Mouse (Mus musculus) liver, embryonic 16.5 days (tissue): ENCODE results near the gene Ube2n. TPM values are rescaled to one million over a fixed set of nuclear protein-coding genes. Genes with fewer than 3 reads are reported as not detected.

Experiments
- ATAC-seq: fragments of 200-750 bp; cut with Nextera tagmentation; 2 replicates; pipeline ENCODE4 v1.8.0; 2017; ENCODE audit warnings: low read depth, mild to moderate bottlenecking, moderate number of reproducible peaks, moderate library complexity
- H3K27ac ChIP-seq: fragments of 300-500 bp; sonication (generic); 2 replicates; pipeline ENCODE4 v1.5.1; 2014; ENCODE audit warnings: mild to moderate bottlenecking, low read length
- H3K27me3 ChIP-seq: fragments of 300-500 bp; sonication (generic); 2 replicates; pipeline ENCODE4 v1.6.1; 2014; ENCODE audit warnings: low read depth, low read length, mixed read lengths; ENCODE audit not compliant: control insufficient read depth, insufficient read depth
- H3K36me3 ChIP-seq: fragments of 300-500 bp; sonication (generic); 2 replicates; pipeline ENCODE4 v1.6.1; 2014; ENCODE audit warnings: mild to moderate bottlenecking; ENCODE audit not compliant: control insufficient read depth, insufficient read depth
- H3K4me1 ChIP-seq: fragments of 300-500 bp; sonication (generic); 2 replicates; pipeline ENCODE4 v1.6.1; 2014; ENCODE audit warnings: low read depth, low read length, mixed read lengths; ENCODE audit not compliant: control insufficient read depth
- H3K4me2 ChIP-seq: fragments of 300-500 bp; sonication (generic); 2 replicates; pipeline ENCODE4 v1.6.1; 2014; ENCODE audit warnings: low read depth, low read length, mixed read lengths
- H3K4me3 ChIP-seq: fragments of 300-500 bp; sonication (generic); 2 replicates; pipeline ENCODE4 v1.5.1; 2014; ENCODE audit warnings: low read depth, mild to moderate bottlenecking, low read length
- H3K9ac ChIP-seq: fragments of 300-500 bp; sonication (generic); 2 replicates; pipeline ENCODE4 v1.6.1; 2014; ENCODE audit warnings: low read depth, low read length
- H3K9me3 ChIP-seq: fragments of 300-500 bp; sonication (generic); replicated peaks from 2 replicates; pipeline ENCODE4 v1.6.1; 2016; ENCODE audit warnings: low read length; ENCODE audit not compliant: control insufficient read depth
- WGBS: fragments of 180-500 bp; shearing (Covaris S2); extraction: QIAGEN DNeasy Blood & Tissue Kit; methylation state at CpG from one replicate; pipeline ENCODE4 v1.1.7; 2014; ENCODE audit not compliant: insufficient replicate concordance; 5-methylcytosine and 5-hydroxymethylcytosine counted together
- polyA plus RNA-seq: library from polyadenylated mRNA; unstranded; fragments of >200 nt; fragmentation: Nextera tagmentation; extraction: Ambion mirVana; gene quantifications from 2 replicates; pipeline ENCODE4 v1.2.1, GENCODE M21; 2015

Ube2n gene
- polyA plus RNA-seq, 1 experiment from 2014 or later, result 103 TPM

GRCm38 (mm10) chr10:95559426-95559825 lies 44.5 kb downstream of the Ube2n start:
- H3K4me3 ChIP-seq, result peak overlapping the region; percentile 90; the same call in 1 of the 2 replicates
- peak overlapping the region; percentile 59; the same call in 1 of the 2 replicates for H3K4me2 ChIP-seq
- H3K9me3 ChIP-seq, result no peaks in the 10 kb centered on the region
- no peak overlapping the region for H3K9ac ChIP-seq
- ATAC-seq, result no peak
- H3K4me1 ChIP-seq, result peaks cover 43% of the 10 kb centered on the region
- peaks cover 28% of the 10 kb centered on the region for H3K36me3 ChIP-seq
- H3K27me3 ChIP-seq, result no peaks in the 10 kb centered on the region
- H3K27ac ChIP-seq, result no peak overlapping the region
- WGBS, result 71% methylated on average over 7 of the region's 7 CpGs

GRCm38 (mm10) chr10:95560394-95560983 lies 45.5 kb downstream of the Ube2n start:
- no peaks in the 10 kb centered on the region for H3K27me3 ChIP-seq
- peaks cover 24% of the 10 kb centered on the region for H3K36me3 ChIP-seq
- 84% methylated on average over 9 of the region's 9 CpGs for WGBS
- ATAC-seq, result no peak
- 0 out of 2 replicates have a peak overlapping the region, but pooled peaks have one; percentile 20 for H3K9ac ChIP-seq
- peak overlapping the region; percentile 18; the same call in 1 of the 2 replicates for H3K27ac ChIP-seq
- H3K4me1 ChIP-seq, result peaks cover 51% of the 10 kb centered on the region
- no peaks in the 10 kb centered on the region for H3K9me3 ChIP-seq
- H3K4me2 ChIP-seq, result peak overlapping the region; percentile 59
- H3K4me3 ChIP-seq, result peak overlapping the region; percentile 90

DNA sequence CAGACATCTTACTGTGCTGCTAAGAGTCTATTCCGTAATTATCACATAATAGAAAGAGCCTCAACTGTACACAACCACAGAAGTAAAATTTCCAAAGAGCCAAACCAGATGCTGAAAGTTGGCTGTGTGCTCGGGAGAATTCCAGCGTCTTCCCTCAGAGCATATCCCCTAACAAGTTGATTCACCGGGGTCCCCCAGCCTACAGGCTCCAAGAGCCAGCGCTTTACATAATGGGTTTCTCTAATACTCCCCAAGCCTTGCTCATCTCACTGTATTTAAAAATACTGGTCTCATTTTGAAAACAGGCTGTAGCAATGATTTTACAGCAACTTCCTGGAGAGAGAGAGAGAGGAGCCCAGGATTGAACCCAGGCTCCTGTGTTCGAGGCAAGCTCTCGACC lies 46.7 kb downstream of the Ube2n start:
- H3K9ac ChIP-seq, result peak overlapping the region; percentile 97
- H3K27me3 ChIP-seq, result no peaks in the 10 kb centered on the region
- H3K4me2 ChIP-seq, result peak overlapping the region; percentile 59
- ATAC-seq, result no peak
- 67% methylated on average over 7 of the region's 7 CpGs for WGBS
- peak overlapping the region; percentile 90 for H3K4me3 ChIP-seq
- no peak overlapping the region for H3K27ac ChIP-seq
- H3K9me3 ChIP-seq, result no peaks in the 10 kb centered on the region
- peaks cover 54% of the 10 kb centered on the region for H3K4me1 ChIP-seq
- H3K36me3 ChIP-seq, result peaks cover 21% of the 10 kb centered on the region

GRCm38 (mm10) chr10:95562395-95562794 lies 47.5 kb downstream of the Ube2n start:
- no peak for ATAC-seq
- Histone ChIP-seq H3K27me3 (no peaks in the 10 kb centered on the region), H3K27ac (peak overlapping the region; percentile 93), H3K36me3 (peaks cover 17% of the 10 kb centered on the region), H3K4me2 (peak overlapping the region; percentile 59), H3K9ac (peak overlapping the region; percentile 97), H3K4me1 (peaks cover 60% of the 10 kb centered on the region), H3K4me3 (peak overlapping the region; percentile 90), H3K9me3 (no peaks in the 10 kb centered on the region)
- WGBS, result 12% methylated on average over 8 of the region's 8 CpGs

GRCm38 (mm10) chr10:95562859-95563841 lies 48.2 kb downstream of the Ube2n start:
- Histone ChIP-seq H3K36me3 (peaks cover 11% of the 10 kb centered on the region), H3K4me3 (peak overlapping the region; percentile 90), H3K9me3 (no peaks in the 10 kb centered on the region), H3K4me2 (peak overlapping the region; percentile 59), H3K9ac (peak overlapping the region; percentile 97), H3K27me3 (no peaks in the 10 kb centered on the region), H3K4me1 (peaks cover 57% of the 10 kb centered on the region), H3K27ac (peak overlapping the region; percentile 93)
- peak; percentile 28 for ATAC-seq
- under 1% methylated on average over 65 of the region's 65 CpGs for WGBS

DNA sequence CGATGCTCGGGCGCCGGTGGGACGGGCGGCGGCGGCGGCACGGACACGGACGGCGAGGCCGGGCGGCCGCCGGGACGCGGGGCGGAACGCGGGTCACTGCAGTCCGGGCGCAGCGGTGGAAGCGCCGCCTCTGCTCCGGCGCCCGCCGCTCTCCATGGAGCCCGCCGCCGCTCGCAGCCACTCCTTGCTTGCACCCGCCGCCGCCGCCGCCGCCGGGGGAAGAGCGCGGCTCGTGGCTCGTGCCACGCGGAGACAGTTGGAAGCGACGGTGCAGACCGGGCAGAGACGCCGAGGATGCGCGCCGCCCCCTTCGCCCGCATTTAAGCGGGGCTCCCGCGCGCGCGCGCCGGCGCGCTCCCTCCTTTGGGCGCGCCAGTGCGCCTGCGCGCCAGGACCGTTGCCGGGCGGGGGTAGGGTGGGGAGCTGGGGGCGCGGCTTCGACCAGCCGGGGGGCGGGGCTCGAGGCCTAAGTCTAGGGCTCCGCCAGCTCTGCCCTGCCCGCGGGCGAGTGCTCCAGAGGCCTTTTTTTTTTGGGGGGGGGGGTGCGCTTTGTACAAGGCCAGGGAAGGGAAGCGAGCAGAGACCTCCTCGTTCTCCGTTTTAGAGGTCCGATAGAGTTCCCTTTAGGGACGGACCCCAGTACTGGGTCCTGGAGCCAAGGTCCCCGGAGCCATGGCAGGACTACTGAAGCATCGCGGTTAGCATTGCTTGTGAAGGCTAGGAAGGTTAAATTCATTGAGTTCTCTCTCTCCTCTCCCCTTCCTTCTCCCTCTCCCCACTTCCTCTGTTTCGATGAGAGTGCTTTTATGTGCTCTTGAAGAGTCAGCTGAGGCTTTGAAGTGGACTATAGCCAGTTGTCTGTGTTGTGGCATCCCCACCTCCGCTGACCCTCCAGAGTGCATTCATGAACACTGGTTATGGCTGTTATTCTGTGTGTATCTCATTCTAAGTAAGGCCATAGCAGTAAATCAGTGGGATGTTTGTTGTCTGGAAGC lies 49.2 kb downstream of the Ube2n start, which contains the start of gene Nudt4:
TSS of gene Nudt4 (minus strand) at position 296 of the 995 bp plus-strand sequence.
- peaks cover 7% of the 10 kb centered on the region; the same call in 1 of the 2 replicates for H3K36me3 ChIP-seq

GRCm38 (mm10) chr10:95565156-95565854 lies 50.4 kb downstream of the Ube2n start:
- Histone ChIP-seq H3K9ac (0 out of 2 replicates have a peak overlapping the region, but pooled peaks have one; percentile 7), H3K4me1 (peaks cover 50% of the 10 kb centered on the region)

More for the DNA sequence above, 49.2 kb downstream of the Ube2n start, which contains the start of gene Nudt4:
- Histone ChIP-seq H3K9ac (peak within 1 kb of the TSS; percentile 97), H3K27ac (peak within 1 kb of the TSS; percentile 93), H3K27me3 (no peaks in the 10 kb centered on the region), H3K9me3 (no peaks in the 10 kb centered on the region), H3K4me2 (peak within 1 kb of the TSS; percentile 72), H3K4me3 (peak within 1 kb of the TSS; percentile 90), H3K4me1 (peaks cover 56% of the 10 kb centered on the region)
- WGBS, result 3% methylated on average over 40 of the region's 97 CpGs
- peak; percentile 92 for ATAC-seq

More at GRCm38 (mm10) chr10:95565156-95565854, 50.4 kb downstream of the Ube2n start:
- H3K27me3 ChIP-seq, result no peaks in the 10 kb centered on the region
- 28% methylated on average over 14 of the region's 14 CpGs for WGBS
- H3K27ac ChIP-seq, result 0 out of 2 replicates have a peak overlapping the region, but pooled peaks have one; percentile 13
- no peaks in the 10 kb centered on the region for H3K9me3 ChIP-seq
- peak overlapping the region; percentile 19 for H3K4me2 ChIP-seq
- peaks cover 2% of the 10 kb centered on the region; the same call in 1 of the 2 replicates for H3K36me3 ChIP-seq
- ATAC-seq, result no peak
- peak overlapping the region; percentile 1; the same call in 1 of the 2 replicates for H3K4me3 ChIP-seq
